Mouse (Mus musculus) MEL (cell line): Measurements from ENCODE around the gene Tigd2. TPM values are rescaled to one million over a fixed set of nuclear protein-coding genes. Genes with fewer than 3 reads are reported as not detected.
"Not testable (repeated sequence)": the region's sequence is repeated elsewhere in the genome, so short reads cannot be mapped to it uniquely, and the experiment has no call there.

Experiments used
- DNase-seq: peaks from one replicate; pipeline ENCODE4 v3.0.0; 2011; ENCODE audit warnings: low read depth, low spot score
- H3K27ac ChIP-seq: 2 replicates; pipeline ENCODE4 v1.5.1; 2012; ENCODE audit warnings: low read depth, mild to moderate bottlenecking, control low read depth, low read length, moderate library complexity; ENCODE audit not compliant: control insufficient read depth
- H3K27me3 ChIP-seq, 2 experiments: fragments of 150-350 bp in 1 of 2; sonication (generic) in 1 of 2; 2 replicates each; pipeline ENCODE4 v1.6.1; 2012; ENCODE audit warnings: low read length in 2 of 2, mild to moderate bottlenecking in 2 of 2, improper control_type of control experiment in 1 of 2, moderate library complexity in 1 of 2; ENCODE audit not compliant: insufficient read depth in 2 of 2, control insufficient read depth in 1 of 2
- H3K36me3 ChIP-seq, 2 experiments: 2 replicates each; pipeline ENCODE4 v1.6.1; 2012 to 2014; ENCODE audit warnings: low read length in 2 of 2, improper control_type of control experiment in 1 of 2, inconsistent platforms in 1 of 2, mild to moderate bottlenecking in 1 of 2; ENCODE audit not compliant: insufficient read depth in 2 of 2, control insufficient read depth in 1 of 2
- H3K4me1 ChIP-seq, 2 experiments: fragments of 150-350 bp in 1 of 2; sonication (generic) in 1 of 2; 2 replicates each; pipeline ENCODE4 v1.6.1; 2012; ENCODE audit warnings: low read length in 2 of 2, improper control_type of control experiment in 1 of 2, mild to moderate bottlenecking in 1 of 2; ENCODE audit not compliant: insufficient read depth in 2 of 2, control insufficient read depth in 1 of 2
- H3K4me3 ChIP-seq, 2 experiments: fragments of 150-350 bp in 1 of 2; sonication (generic) in 1 of 2; 2 replicates each; pipeline ENCODE4 v1.5.1; 2012; ENCODE audit warnings: low read depth in 2 of 2, low read length in 2 of 2, mild to moderate bottlenecking in 2 of 2, moderate library complexity in 2 of 2, control low read depth in 1 of 2, improper control_type of control experiment in 1 of 2; ENCODE audit not compliant: control insufficient read depth in 1 of 2, insufficient read depth in 1 of 2
- H3K79me2 ChIP-seq: 2 replicates; pipeline ENCODE4 v1.6.1; 2012; ENCODE audit warnings: mild to moderate bottlenecking, low read length, moderate library complexity; ENCODE audit not compliant: control insufficient read depth, poor library complexity, insufficient read depth
- H3K9ac ChIP-seq: 2 replicates; pipeline ENCODE4 v1.6.1; 2012; ENCODE audit warnings: low read depth, mild to moderate bottlenecking, control low read depth, low read length, moderate library complexity; ENCODE audit not compliant: control insufficient read depth, poor library complexity, severe bottlenecking
- H3K9me3 ChIP-seq: fragments of 150-350 bp; sonication (generic); replicated peaks from 2 replicates; pipeline ENCODE4 v1.6.1; 2012; ENCODE audit warnings: mild to moderate bottlenecking, low read length, improper control_type of control experiment, moderate library complexity; ENCODE audit not compliant: insufficient read depth
- BHLHE40 ChIP-seq: IDR thresholded peaks from 2 replicates; pipeline ENCODE4 v1.6.1; 2012; ENCODE audit warnings: low read depth, mild to moderate bottlenecking, inconsistent platforms, low read length, improper control_type of control experiment, borderline replicate concordance
- CHD1 ChIP-seq: IDR thresholded peaks from 2 replicates; pipeline ENCODE4 v1.6.1; 2012; ENCODE audit warnings: low read depth, mild to moderate bottlenecking, inconsistent platforms, low read length, improper control_type of control experiment
- ETS1 ChIP-seq: IDR thresholded peaks from 2 replicates; pipeline ENCODE4 v1.6.1; 2012; ENCODE audit warnings: low read depth, mild to moderate bottlenecking, inconsistent platforms, low read length, improper control_type of control experiment, moderate library complexity
- HCFC1 ChIP-seq: IDR thresholded peaks from 2 replicates; pipeline ENCODE4 v1.6.1; 2012; ENCODE audit warnings: low read depth, mild to moderate bottlenecking, inconsistent platforms, low read length, improper control_type of control experiment, moderate library complexity
- MAZ ChIP-seq: IDR thresholded peaks from 2 replicates; pipeline ENCODE4 v1.6.1; 2012; ENCODE audit warnings: low read depth, mild to moderate bottlenecking, inconsistent platforms, low read length, improper control_type of control experiment
- MEF2A ChIP-seq: IDR thresholded peaks from 2 replicates; pipeline ENCODE4 v1.6.1; 2014; ENCODE audit warnings: low read depth, mild to moderate bottlenecking, inconsistent platforms, low read length, improper control_type of control experiment; ENCODE audit not compliant: poor library complexity, insufficient replicate concordance, severe bottlenecking; ENCODE audit errors: extremely low read depth
- MXI1 ChIP-seq: IDR thresholded peaks from 2 replicates; pipeline ENCODE4 v1.6.1; 2011; ENCODE audit warnings: mild to moderate bottlenecking, low read depth, low read length, improper control_type of control experiment
- POLR2A ChIP-seq, 2 experiments: IDR thresholded peaks; 2 replicates each; pipeline ENCODE4 v1.6.1; 2011 to 2012; ENCODE audit warnings: low read length in 2 of 2, mild to moderate bottlenecking in 2 of 2, control low read depth in 1 of 2, improper control_type of control experiment in 1 of 2, low read depth in 1 of 2, moderate library complexity in 1 of 2; ENCODE audit not compliant: control insufficient read depth in 1 of 2, insufficient read depth in 1 of 2, poor library complexity in 1 of 2
- POLR2AphosphoS2 ChIP-seq: IDR thresholded peaks from 2 replicates; pipeline ENCODE4 v1.6.1; 2011; ENCODE audit warnings: low read length, improper control_type of control experiment
- POLR2AphosphoS5 ChIP-seq: IDR thresholded peaks from 2 replicates; pipeline ENCODE4 v1.6.1; 2012; ENCODE audit warnings: low read depth, borderline replicate concordance, mild to moderate bottlenecking, inconsistent platforms, low read length, moderate library complexity, mixed read lengths
- RAD21 ChIP-seq: IDR thresholded peaks from 2 replicates; pipeline ENCODE4 v1.6.1; 2011; ENCODE audit warnings: mild to moderate bottlenecking, low read depth, low read length, improper control_type of control experiment
- SIN3A ChIP-seq: IDR thresholded peaks from 2 replicates; pipeline ENCODE4 v1.6.1; 2012; ENCODE audit warnings: low read length, improper control_type of control experiment, inconsistent platforms
- TAL1 ChIP-seq: IDR thresholded peaks from 2 replicates; pipeline ENCODE4 v1.6.1; 2012; ENCODE audit warnings: mild to moderate bottlenecking, inconsistent platforms, low read length, moderate library complexity, mixed read lengths
- TBP ChIP-seq: IDR thresholded peaks from 2 replicates; pipeline ENCODE4 v1.8.0; 2011; ENCODE audit warnings: low read depth, low read length, improper control_type of control experiment
- UBTF ChIP-seq: IDR thresholded peaks from 2 replicates; pipeline ENCODE4 v1.6.1; 2012; ENCODE audit warnings: low read depth, mild to moderate bottlenecking, inconsistent platforms, low read length, improper control_type of control experiment, moderate library complexity, borderline replicate concordance; ENCODE audit not compliant: insufficient read depth
- USF2 ChIP-seq, 2 experiments: IDR thresholded peaks; 2 replicates each; pipeline ENCODE4 v1.6.1; 2011 to 2012; ENCODE audit warnings: improper control_type of control experiment in 2 of 2, low read length in 2 of 2, borderline replicate concordance in 1 of 2, inconsistent platforms in 1 of 2, low read depth in 1 of 2, mild to moderate bottlenecking in 1 of 2; ENCODE audit not compliant: insufficient read depth in 1 of 2
- ZKSCAN1 ChIP-seq: IDR thresholded peaks from 2 replicates; pipeline ENCODE4 v1.6.1; 2012; ENCODE audit warnings: low read depth, mild to moderate bottlenecking, inconsistent platforms, low read length, improper control_type of control experiment, moderate library complexity
- ZMIZ1 ChIP-seq: IDR thresholded peaks from 2 replicates; pipeline ENCODE4 v1.6.1; 2012; ENCODE audit warnings: low read depth, mild to moderate bottlenecking, inconsistent platforms, low read length, improper control_type of control experiment, moderate library complexity
- ZNF384 ChIP-seq: IDR thresholded peaks from 2 replicates; pipeline ENCODE4 v1.6.1; 2012; ENCODE audit warnings: low read depth, mild to moderate bottlenecking, inconsistent platforms, low read length, improper control_type of control experiment
- polyA plus RNA-seq, 2 experiments: library from polyadenylated mRNA; stranded (reverse) in 1 of 2; unstranded in 1 of 2; fragments of >175 nt in 1 of 2; fragments of >200 nt in 1 of 2; gene quantifications; 2 replicates each; pipeline versions ENCODE4 v1.2.1 to v1.2.4; 2012; ENCODE audit warnings: low replicate concordance in 2 of 2, low read depth in 1 of 2; ENCODE audit not compliant: insufficient read length in 2 of 2, insufficient read depth in 1 of 2, missing spikeins in 1 of 2
- total RNA-seq: library from RNA; depleted of rRNA; stranded (reverse); fragments of 300-350 nt; gene quantifications from 2 replicates; pipeline ENCODE4 v1.2.3, GENCODE M21; 2012

Tigd2 gene
- total and polyA plus RNA-seq, 3 experiments = 7.2 to 64.5 (median 7.5) TPM

- Histone ChIP-seq H3K4me1 (no peaks in the 10 kb centered on the region; a peak in 1 of 4 replicates), H3K79me2 (no peaks in the 10 kb centered on the region), H3K9ac (no peak overlapping the region), H3K9me3 (no peaks in the 10 kb centered on the region), H3K4me3 (no peak overlapping the region), H3K27ac (no peak overlapping the region)
- TF ChIP-seq POLR2AphosphoS5 = no peak
- TF ChIP-seq CHD1 = no peak
- TF ChIP-seq MEF2A = no peak
- TF ChIP-seq UBTF = no peak
- TF ChIP-seq ZKSCAN1 = no peak
- no peak for TF ChIP-seq ETS1
- no peak for TF ChIP-seq HCFC1
- TF ChIP-seq POLR2AphosphoS2 = no peak
- no peak for TF ChIP-seq USF2 (IDR thresholded peaks at IDR 0.05; ENCODE audit: borderline replicate concordance in 1 of 2, insufficient read depth in 1 of 2, low read depth in 1 of 2, low read length in 2 of 2)
- no peak for TF ChIP-seq SIN3A
- TF ChIP-seq ZMIZ1 = no peak
- TF ChIP-seq MXI1 = no peak
- TF ChIP-seq MAZ = no peak
- TF ChIP-seq POLR2A (IDR thresholded peaks at IDR 0.05; ENCODE audit: control insufficient read depth in 1 of 2, insufficient read depth in 1 of 2, low read depth in 1 of 2, low read length in 2 of 2, poor library complexity in 1 of 2) = no peak
- TF ChIP-seq BHLHE40 = no peak
- TF ChIP-seq TAL1 = no peak
- no peak for TF ChIP-seq ZNF384
- no peak for TF ChIP-seq RAD21
- TF ChIP-seq TBP = no peak
- TF ChIP-seq, all 39 proteins: peak for 0
- Histone ChIP-seq H3K27me3 (peaks cover 0 to 5% of the 10 kb centered on the region in 2 experiments; a peak in 2 of 4 replicates), H3K36me3 (no peaks in the 10 kb centered on the region; a peak in 1 of 4 replicates)
- DNase-seq = no peak
These were observed 18.7 kb upstream of the Tigd2 start for GRCm38 (mm10) chr6:59190006-59190405.

GRCm38 (mm10) chr6:59194518-59194917, 14.2 kb upstream of the Tigd2 start:
- H3K27ac ChIP-seq, DNase-seq, H3K9me3 ChIP-seq: not testable (repeated sequence)

More at GRCm38 (mm10) chr6:59194518-59194917, 14.2 kb upstream of the Tigd2 start:
- H3K36me3 ChIP-seq, H3K4me3 ChIP-seq, H3K27me3 ChIP-seq, H3K79me2 ChIP-seq, H3K4me1 ChIP-seq, H3K9ac ChIP-seq: not testable (repeated sequence)
